Comparison of ENCODE assay signal across 24 mouse cellular contexts in the genomic region with DNA sequence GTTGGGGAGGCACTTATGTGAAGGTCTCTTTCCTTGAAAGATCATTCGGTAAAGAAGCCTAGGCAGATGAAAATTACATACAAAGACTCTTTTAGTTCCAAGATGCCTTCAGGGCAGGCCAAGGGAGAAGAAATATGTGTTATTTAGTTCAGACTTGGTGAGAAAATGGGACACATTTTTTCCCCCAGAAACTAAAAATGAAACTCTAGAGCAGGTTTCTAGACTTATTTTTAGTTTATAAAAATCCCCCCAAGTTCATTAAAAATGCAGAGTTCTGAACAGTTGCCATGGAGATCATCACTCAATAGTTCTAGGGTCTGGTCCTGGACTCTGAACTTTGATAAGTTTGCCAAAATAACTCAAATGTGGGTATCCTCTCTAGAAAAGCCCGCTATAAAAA.
"Had no signal": no experiment of that assay in that cellular context is flagged by ENCODE, and none has a peak within 500 bp of the region (broad histone marks: within the 10 kb centered on the region; RNA-seq: fewer than 3 reads in every experiment).

No protein-coding gene starts in this region.

- H3K36me3 ChIP-seq: kidney, embryonic 15.5 days; limb, embryonic 12.5 days; limb, embryonic 15.5 days; midbrain, embryonic 12.5 days; midbrain, embryonic 15.5 days; neural tube, embryonic 12.5 days; neural tube, embryonic 15.5 days; stomach, embryonic 15.5 days had no signal

- H3K27ac ChIP-seq: kidney, embryonic 15.5 days; limb, embryonic 12.5 days; limb, embryonic 15.5 days; liver, embryonic 14.5 days; macrophage; midbrain, embryonic 12.5 days; midbrain, embryonic 15.5 days; neural tube, embryonic 12.5 days; neural tube, embryonic 15.5 days; stomach, embryonic 15.5 days had no signal

- ATAC-seq: liver, postnatal 0 days; lung, postnatal 0 days; midbrain, embryonic 15.5 days had no signal

- H3K27me3 ChIP-seq: stomach, embryonic 15.5 days had no signal

- H3K4me3 ChIP-seq: kidney, embryonic 15.5 days; limb, embryonic 12.5 days; limb, embryonic 15.5 days; midbrain, embryonic 12.5 days; midbrain, embryonic 15.5 days; neural tube, embryonic 12.5 days; neural tube, embryonic 15.5 days; stomach, embryonic 15.5 days had no signal

- H3K4me2 ChIP-seq: kidney, embryonic 15.5 days; limb, embryonic 12.5 days; limb, embryonic 15.5 days; liver, embryonic 11.5 days; lung, embryonic 14.5 days; midbrain, embryonic 12.5 days; midbrain, embryonic 15.5 days; neural tube, embryonic 12.5 days; neural tube, embryonic 15.5 days; stomach, embryonic 15.5 days had no signal

- DNase-seq: kidney, adult 8-10 months; kidney, postnatal 10 days; kidney, postnatal 36 days; layer of hippocampus, postnatal 36 days; left cerebral cortex, postnatal 4 days; liver, postnatal 0 days; lung, embryonic 14.5 days; right cerebral cortex, adult 18-20 months; right cerebral cortex, postnatal 14 days; right cerebral cortex, postnatal 4 days; spleen, adult 18-20 months; thymus, postnatal 25 days had no signal

- H3K9ac ChIP-seq: kidney, embryonic 15.5 days; limb, embryonic 12.5 days; limb, embryonic 15.5 days; liver, embryonic 14.5 days; liver, postnatal 0 days; lung, embryonic 14.5 days; midbrain, embryonic 12.5 days; midbrain, embryonic 15.5 days; neural tube, embryonic 12.5 days; neural tube, embryonic 15.5 days; stomach, embryonic 15.5 days had no signal

- H3K9me3 ChIP-seq: kidney, embryonic 15.5 days; limb, embryonic 15.5 days; midbrain, embryonic 15.5 days; neural tube, embryonic 12.5 days; neural tube, embryonic 15.5 days; stomach, embryonic 15.5 days had no signal
